Mouse (Mus musculus) layer of hippocampus, postnatal 36 days (tissue): Measurements from ENCODE around the gene Ubc. TPM values are rescaled to one million over a fixed set of nuclear protein-coding genes. Genes with fewer than 3 reads are reported as not detected.
"Not testable (repeated sequence)": the region's sequence is repeated elsewhere in the genome, so short reads cannot be mapped to it uniquely, and the experiment has no call there.

ENCODE experiments used
- DNase-seq, 2 experiments: peaks; one replicate each; pipeline ENCODE4 v3.0.0; 2022
- total RNA-seq, 2 experiments: library from RNA; stranded (reverse); gene quantifications; 2 replicates each; pipeline ENCODE4 v1.2.3; 2021

The Ubc gene
- total RNA-seq, 2 experiments from 2014 or later = 766 to 814 TPM

DNA sequence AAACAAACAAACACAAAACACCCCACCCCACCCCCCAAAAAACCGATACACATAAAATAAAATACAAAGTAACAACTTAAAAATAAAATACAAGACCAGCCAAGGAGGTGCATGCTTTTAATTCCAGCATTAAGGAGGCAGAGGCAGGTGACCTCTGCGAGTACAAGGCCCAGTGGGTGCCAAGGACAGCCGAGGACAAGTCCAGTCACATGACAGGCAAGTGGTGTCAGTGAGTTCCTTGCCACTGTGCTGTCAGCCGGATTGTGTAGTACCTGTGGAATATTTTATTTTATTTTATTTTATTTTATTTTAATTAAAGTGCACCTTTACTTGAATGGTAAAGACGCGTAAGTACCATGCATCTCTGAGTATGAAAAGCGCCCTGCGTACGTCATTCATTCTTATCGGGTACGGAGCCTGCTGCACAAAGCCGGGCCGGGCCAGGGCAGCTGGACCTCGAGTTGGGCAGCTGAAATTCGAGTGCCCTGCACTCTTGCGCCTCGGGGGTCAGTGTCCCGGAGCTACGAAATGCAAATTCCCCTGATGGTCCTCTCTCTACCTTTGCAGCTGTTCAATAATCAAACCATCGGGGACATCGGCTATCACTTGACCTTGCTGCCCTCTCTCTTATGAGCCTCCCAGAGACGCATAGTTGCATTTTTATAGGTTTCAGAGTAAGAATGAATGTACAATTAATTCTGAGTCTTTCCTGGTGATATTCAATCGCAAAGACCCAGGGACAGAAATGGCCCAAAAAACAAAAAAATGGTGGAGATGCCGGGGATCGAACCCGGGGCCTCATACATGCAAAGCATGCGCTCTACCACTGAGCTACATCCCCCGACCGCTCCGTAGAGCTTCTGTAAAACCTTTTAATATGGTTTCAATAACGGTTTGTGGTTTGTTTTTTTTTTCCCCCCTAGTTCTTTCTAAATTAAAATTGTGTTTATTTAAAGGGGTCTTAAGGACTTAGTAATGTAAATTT is 13.8 kb upstream of the Ubc start:
- DNase-seq = peak; percentile 75 to 81

GRCm38 (mm10) chr5:125402991-125403390 is 13.0 kb upstream of the Ubc start:
- no peak for DNase-seq

DNA sequence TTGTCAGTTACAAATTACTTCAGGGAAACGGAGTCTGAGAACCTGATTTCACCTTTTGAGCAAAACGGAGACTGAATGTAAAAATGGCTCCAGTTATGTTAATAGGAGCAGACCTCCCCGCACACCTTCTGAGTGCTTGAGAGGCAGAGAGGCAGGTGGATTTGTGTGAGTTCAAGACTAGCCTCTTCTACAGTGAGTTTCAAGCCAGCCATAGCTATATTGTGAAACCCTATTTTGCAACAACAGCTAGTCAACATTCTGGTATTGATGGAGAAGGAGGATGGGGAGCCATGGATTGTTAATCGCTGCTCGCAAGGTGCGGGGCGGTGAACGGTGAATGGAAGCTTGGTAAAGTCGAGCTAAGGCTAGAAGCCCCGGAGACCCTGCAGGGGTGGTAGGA is 12.5 kb upstream of the Ubc start:
- DNase-seq = no peak

DNA sequence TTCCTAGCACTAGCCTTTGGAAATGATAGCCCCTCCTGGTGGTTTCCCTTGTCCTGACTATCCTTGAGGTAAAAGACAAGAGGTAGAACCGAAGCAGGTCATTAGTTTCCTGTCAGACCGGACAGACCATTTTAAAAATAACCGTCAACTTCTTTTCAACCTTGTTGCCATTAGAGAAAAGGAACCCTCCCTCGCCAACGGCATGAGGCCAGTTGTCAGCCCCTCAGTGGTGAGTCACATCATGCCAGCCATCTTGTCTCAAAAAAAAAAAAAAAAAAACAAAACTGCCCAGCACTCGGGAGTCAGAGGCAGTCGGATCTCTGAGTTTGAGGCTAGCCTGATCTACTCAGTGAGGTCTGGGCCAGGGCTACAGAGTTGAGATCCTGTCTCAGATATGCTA is 10.9 kb upstream of the Ubc start:
- DNase-seq = no peak

- no peak for DNase-seq
These were observed 5.0 kb upstream of the Ubc start for GRCm38 (mm10) chr5:125395008-125395407.

- peak; percentile 61 to 67 for DNase-seq
These were observed 3.9 kb upstream of the Ubc start for GRCm38 (mm10) chr5:125393622-125394603.

DNA sequence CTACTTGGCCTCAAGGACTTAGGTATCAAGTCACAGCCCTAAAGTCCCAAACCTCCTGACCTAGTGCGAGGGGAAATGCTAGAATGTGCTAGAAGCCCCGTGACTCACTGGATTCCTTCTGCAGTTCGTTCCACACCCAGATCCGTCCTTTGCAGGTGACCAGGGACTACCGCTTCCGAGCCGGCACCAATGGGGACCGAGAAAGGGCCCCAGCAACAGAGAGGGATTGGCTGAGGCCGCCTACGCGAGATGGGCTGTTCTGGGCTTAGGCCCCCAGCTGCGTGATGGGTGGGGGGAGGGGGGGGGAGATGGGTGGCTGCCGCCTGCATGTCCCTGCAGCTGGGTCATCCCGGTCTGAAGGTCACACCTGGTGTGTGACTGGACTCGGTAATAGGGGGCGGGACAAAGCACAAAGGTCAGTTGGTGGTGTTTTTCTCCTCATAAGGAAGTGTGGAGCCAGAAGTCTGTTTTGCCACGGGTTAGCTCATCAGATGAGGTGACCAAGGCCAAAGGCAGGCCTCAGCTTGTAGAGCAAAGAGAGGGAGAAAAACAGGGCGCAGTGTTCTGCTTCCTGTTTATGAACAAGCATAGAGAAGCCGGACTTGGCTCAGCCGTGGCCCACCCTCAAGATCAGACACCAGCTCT is 3.1 kb upstream of the Ubc start:
- peak; percentile 91 to 92 for DNase-seq

- DNase-seq = no peak
These were observed 2.6 kb upstream of the Ubc start for GRCm38 (mm10) chr5:125392618-125392976.

DNA sequence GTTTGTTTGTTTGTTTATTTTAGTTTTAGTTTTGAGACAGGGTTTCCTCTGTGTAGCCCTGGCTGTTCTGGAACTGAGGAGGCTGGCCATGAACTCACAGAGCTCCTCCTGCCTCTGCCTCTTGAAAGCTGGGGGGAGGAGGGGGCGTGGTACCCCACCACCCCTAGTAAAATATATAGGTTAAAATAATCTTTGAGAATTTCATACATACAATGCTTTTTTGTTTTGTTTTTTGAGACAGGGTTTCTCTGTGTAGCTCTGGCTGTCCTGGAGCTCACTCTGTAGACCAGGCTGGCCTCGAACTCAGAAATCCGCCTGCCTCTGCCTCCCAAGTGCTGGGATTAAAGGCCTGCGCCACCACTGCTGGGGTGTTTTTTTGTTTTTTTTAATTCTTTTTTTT is 2.2 kb upstream of the Ubc start:
- DNase-seq = not testable (repeated sequence)

DNA sequence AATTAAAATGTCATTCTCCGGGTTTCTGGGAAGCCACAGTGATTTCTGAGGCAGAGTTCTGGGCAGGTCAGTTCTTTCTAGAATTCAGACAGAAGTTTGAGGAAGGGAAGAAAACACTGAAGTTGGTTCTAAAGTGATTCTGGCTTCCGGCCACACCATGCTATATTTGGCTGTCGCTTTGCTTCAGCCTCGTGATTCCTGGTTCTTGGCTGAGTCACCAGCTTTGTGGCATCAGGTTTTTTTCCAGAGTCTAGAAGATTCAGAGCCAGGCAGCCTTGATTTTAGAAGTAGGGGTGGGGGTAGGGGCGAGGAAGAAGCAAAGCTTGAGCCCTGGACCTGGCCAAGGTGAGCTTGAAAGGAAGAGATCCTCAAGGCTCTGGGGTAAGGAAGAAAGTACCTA is 1.6 kb upstream of the Ubc start:
- DNase-seq = peak; percentile 62 to 67

- DNase-seq = no peak
These were observed 990 bp upstream of the Ubc start for GRCm38 (mm10) chr5:125390906-125391477.

DNA sequence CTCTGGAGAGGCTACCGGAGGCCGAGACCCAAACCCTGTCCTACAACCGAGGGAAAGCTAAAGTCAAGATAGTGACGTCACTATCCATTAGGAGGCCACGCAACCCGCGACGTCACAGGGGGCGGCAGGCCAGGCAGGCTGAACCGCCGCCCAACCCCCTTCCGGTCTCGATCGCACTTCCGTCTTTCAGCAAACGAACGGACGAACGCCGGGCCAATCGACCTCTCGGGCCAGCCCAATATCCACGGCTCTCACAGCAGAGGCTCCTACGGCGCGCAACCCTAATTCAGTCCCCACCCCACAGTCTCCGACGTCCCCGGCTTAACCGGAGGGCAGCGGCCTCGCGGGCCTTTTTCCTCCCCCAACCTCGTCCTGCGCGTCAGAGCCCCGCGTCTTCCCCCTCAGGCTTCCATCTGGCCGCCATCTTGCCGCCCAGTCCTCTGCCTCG is 847 bp downstream of the Ubc start, which contains the start of gene Gm10382:
Gene Gm10382, plus strand, starts transcription at position 192 of the 448 bp plus-strand sequence.
- peak; percentile 74 to 76 for DNase-seq

DNA sequence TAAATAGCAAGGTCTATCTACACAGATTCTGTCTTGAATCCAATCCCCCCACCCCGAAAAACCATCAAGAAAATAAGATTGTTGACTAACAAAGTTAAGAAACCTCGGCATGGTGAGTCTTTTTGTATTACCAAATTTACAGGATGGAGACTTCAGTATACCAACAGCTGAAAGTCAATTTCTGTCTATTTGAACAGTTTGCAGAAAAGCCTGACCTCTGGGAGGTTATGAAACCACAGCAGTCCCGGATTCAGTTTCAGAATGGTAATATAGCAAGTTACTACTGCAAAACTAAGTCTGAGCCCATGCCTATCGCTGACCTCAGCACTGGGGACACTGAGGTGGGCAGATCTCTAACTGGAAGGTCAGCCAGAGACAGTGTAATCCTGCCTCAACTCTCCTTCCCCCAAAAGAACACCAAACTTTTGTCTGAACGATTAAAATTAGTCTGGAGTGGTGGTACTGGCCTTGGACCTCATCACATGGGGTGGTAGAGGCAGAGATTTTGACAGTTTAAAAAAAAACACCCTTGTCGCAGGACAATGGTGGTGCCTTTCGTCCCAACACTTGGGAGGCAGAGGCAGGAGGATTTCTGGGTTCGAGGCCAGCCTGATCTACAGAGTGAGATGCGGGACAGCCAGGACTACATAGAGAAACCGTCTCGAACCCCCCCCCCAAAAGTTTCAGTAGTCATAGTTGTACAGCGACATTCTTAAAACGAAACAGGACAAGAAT is 1.5 kb downstream of the Ubc start:
- peak in 1 of 2 experiments; percentile 5 for DNase-seq

DNA sequence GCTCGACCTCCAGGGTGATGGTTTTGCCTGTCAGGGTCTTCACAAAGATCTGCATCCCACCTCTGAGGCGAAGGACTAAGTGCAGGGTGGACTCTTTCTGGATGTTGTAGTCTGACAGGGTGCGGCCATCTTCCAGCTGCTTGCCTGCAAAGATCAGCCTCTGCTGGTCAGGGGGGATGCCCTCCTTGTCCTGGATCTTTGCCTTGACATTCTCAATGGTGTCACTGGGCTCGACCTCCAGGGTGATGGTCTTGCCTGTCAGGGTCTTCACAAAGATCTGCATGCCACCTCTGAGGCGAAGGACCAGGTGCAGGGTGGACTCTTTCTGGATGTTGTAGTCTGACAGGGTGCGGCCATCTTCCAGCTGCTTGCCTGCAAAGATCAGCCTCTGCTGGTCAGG is 2.7 kb downstream of the Ubc start:
- DNase-seq = not testable (repeated sequence)

DNA sequence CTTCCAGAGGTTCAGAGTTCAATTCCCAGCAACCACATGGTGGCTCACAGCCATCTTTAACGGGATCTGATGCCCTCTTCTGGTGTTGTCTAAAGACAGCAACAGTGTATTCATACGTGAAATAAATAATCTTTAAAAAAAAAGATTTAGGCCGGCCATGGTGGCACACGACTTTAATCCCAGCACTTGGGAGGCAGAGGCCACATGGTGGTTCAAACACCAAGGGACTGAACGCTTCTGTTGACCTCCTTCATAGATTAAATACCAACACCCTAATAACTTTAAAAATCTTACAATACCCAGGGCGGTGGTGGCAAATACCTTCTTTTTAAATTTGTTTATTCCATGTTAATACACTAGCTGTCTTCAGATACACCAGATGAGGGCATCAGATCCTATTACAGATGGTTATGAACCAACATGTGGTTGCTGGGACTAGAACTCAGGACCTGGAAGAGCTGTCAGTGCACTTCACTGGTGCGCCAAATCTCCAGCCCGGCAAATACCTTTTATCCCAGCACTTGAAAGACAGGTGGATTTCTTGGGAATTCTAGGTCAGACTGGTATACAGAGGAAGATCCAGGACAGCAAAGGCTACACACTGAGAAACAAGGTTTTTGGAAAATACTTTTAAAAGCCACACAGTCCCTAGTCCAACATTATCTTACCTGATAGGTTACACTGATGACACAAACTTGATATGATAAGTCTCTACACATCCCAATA is 4.6 kb downstream of the Ubc start:
- no peak for DNase-seq

DNA sequence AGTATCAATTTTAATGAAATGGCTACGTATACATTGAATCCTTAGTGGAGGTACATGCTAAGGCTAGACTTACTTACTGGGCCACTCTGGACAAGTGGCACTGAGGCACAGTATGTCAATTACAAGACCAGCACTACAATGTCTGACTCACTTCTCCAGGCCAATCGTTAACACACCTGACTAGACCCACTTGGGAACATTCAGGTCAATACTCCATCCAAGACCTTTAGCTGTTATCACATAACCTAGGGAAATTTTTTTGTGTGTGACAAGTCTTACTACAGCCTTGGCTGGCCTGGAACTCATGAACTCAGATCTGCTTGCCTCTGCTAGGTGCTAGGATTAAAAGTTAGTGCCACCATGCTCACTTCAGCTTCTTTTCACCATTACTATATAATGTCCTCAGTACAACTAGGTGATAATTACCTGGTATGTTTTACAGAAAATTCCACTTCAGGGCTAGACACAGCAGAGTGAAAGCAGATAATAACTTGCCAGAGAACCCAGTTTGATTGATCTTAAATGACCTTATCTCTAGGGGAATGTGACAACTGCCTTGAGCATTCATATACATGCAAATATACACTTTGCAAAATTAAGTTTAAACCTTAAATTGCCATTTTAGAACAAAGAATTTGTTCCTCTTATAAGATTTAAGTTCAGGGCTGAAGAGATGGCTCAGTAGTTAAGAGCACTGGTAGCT is 5.3 kb downstream of the Ubc start:
- DNase-seq = no peak

GRCm38 (mm10) chr5:125383637-125384420 is 6.2 kb downstream of the Ubc start:
- DNase-seq = no peak

- DNase-seq = no peak
These were observed 7.1 kb downstream of the Ubc start for GRCm38 (mm10) chr5:125382673-125383558.
